Mouse (Mus musculus): Measurements from ENCODE around the gene Gm20379. TPM values are rescaled to one million over a fixed set of nuclear protein-coding genes. Genes with fewer than 3 reads are reported as not detected.

Gene Gm20379
- polyA plus RNA-seq (2015; fragmentation: Nextera tagmentation; extraction: Ambion mirVana), result 0.96 and 1.2 TPM in 2 replicates

DNA sequence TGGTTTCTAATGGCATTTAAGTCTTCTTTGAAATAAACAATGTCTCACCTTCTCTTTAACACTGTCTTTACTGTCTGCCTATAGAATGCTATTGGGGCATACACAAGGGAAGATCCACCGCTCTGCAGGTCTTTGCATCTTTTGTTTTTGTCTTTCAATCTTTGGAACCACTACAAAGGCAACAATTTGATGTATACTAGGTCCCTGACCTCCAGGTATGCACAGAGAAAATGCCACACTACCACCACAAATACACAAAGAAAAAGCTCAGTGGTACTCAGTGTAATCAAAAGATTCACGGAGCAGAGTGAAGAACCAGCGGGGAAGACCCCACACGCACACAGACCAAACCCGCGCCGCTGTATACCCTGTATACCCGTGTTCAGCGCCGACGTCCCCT, at the start of gene Gm20379:
TSS of gene Gm20379 (plus strand) at position 301 of the 400 bp plus-strand sequence.
- H3K36me3 ChIP-seq, result peaks cover 39% of the 10 kb centered on the region
- no peak for ATAC-seq (ENCODE audit: low FRiP score)
- WGBS, result 98% methylated on average over 11 of the region's 11 CpGs
- H3K27ac ChIP-seq, result no peak within 1 kb of the TSS
- H3K9me3 ChIP-seq, result no peaks in the 10 kb centered on the region
- H3K4me1 ChIP-seq (replicated peaks), result no peaks in the 10 kb centered on the region
- no peaks in the 10 kb centered on the region for H3K27me3 ChIP-seq
- no peak within 1 kb of the TSS for H3K4me2 ChIP-seq
- no peak within 1 kb of the TSS for H3K4me3 ChIP-seq
- no peak within 1 kb of the TSS for H3K9ac ChIP-seq

DNA sequence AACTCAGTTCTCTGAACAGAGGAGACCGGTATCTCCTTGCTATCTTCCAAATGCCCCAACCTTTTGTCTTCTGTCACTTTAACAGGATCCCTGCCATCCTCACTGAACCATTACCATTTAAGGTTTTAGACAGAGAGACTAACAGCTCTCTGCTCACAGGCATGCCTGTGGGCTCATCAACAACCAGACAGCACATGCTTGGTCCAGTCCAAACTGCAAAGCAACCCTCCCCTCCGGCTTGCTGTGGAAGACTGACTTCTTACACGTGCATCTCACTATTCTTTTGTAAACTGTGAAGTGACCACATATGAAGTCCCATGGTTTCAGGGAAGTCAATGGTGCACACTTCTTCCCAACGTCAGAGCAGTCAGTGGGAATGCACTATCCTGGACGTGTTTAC, 44.5 kb upstream of the Gm20379 start:
- Histone ChIP-seq H3K9ac (no peak overlapping the region), H3K4me2 (no peak overlapping the region), H3K27me3 (no peaks in the 10 kb centered on the region), H3K27ac (no peak overlapping the region), H3K4me1 (replicated peaks) (no peaks in the 10 kb centered on the region; the same call in 1 of the 2 replicates), H3K4me3 (no peak overlapping the region), H3K36me3 (peaks cover 24% of the 10 kb centered on the region), H3K9me3 (no peaks in the 10 kb centered on the region)
- 87% methylated on average over 5 of the region's 5 CpGs for WGBS
- ATAC-seq (ENCODE audit: low FRiP score), result no peak

DNA sequence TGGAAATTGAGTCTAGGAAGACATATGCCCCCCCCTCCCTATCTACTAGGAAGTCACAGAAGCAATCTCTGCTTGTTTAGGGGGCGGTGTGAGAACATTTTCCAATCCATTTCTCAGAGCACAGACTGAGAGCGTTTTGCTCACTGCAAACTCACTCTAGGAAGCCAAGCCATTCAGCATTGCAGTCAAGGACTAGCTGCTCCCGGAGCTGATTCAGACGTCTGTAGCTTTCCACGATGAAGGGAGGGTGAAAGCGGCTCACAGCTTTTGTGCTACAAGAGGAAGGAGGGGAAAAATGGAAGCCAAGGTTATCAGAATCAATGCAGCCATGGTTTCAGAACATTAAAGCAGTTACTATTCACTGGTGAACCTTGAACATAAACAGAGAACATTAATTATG, 42.2 kb upstream of the Gm20379 start:
- 88% methylated on average over 6 of the region's 6 CpGs for WGBS
- H3K36me3 ChIP-seq, result peaks cover 16% of the 10 kb centered on the region
- H3K4me2 ChIP-seq, result no peak overlapping the region
- no peak overlapping the region for H3K9ac ChIP-seq
- no peaks in the 10 kb centered on the region for H3K9me3 ChIP-seq
- H3K27me3 ChIP-seq, result no peaks in the 10 kb centered on the region
- no peak overlapping the region for H3K27ac ChIP-seq
- no peak overlapping the region for H3K4me3 ChIP-seq
- H3K4me1 ChIP-seq (replicated peaks), result no peaks in the 10 kb centered on the region; the same call in 1 of the 2 replicates
- no peak for ATAC-seq (ENCODE audit: low FRiP score)

DNA sequence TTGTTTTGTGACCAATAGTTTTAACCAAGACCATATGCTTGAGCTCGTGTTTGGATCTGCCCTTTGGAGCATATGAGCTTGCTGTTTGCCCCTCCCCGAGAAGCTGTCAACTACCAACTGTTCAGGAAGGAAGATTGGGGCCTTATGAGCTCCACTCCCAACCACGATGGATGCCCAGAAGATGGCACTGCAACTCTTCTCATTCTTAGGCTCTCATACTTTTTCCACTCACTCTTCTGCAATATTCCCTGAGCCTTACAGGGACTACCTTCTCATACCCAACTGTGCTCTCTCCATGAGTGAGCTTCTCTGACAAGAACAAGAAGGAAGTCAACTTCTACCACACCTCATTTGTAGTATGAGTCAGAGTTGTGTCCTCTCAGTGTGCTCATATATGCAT, 38.7 kb upstream of the Gm20379 start:
- Histone ChIP-seq H3K9me3 (no peaks in the 10 kb centered on the region), H3K4me2 (no peak overlapping the region), H3K27ac (no peak overlapping the region), H3K27me3 (no peaks in the 10 kb centered on the region), H3K4me3 (no peak overlapping the region), H3K4me1 (replicated peaks) (no peaks in the 10 kb centered on the region; the same call in 1 of the 2 replicates), H3K36me3 (peaks cover 7% of the 10 kb centered on the region), H3K9ac (no peak overlapping the region)
- WGBS, result 90% methylated on average over 3 of the region's 3 CpGs
- no peak for ATAC-seq (ENCODE audit: low FRiP score)

DNA sequence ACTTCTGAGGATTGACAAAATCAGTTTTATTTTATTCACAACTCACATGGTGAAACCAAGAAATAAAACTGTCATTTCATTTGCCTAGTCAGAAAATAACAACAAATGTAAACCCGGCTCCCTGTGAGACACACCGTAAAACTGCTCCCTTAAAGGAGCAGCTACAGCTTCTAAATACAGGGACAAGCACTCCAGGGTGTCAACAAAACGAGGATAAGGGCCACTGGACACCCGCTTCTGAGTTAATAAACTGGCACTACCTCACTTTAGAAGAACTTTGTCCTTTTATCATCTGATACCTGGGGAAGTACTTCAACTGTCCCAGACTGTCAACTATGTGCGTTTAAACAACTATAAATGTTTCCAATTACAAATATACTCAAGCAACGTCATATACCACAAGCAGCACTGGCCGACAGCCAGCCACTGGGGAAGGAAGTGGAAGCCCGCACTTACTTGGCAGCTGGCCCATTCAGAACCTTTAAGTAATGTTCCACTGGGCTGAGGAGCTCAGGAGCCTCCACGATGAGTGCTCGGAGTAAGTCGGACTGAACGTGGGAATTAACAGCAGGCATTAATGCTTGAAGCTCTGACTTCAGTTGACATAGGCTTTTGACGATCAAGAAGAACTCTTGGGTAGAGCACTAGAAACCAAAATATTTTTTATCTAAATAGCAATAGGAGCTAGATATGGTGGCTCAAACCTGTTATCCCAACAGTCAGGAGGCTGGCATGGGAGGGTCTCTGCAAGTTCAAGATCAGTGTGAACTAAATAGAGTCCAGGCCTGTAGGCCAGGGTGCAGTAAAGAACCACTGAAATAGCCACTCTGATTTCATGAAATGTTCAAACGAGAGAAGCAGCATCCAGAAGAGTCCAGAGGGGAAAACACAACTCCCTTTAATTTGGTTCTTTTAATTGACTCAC, 31.2 kb upstream of the Gm20379 start:
- Histone ChIP-seq H3K27me3 (no peaks in the 10 kb centered on the region), H3K9me3 (no peaks in the 10 kb centered on the region), H3K4me1 (replicated peaks) (no peaks in the 10 kb centered on the region), H3K9ac (no peak overlapping the region), H3K4me3 (no peak overlapping the region), H3K27ac (no peak overlapping the region), H3K36me3 (no peaks in the 10 kb centered on the region), H3K4me2 (no peak overlapping the region)
- no peak for ATAC-seq (ENCODE audit: low FRiP score)
- WGBS, result 86% methylated on average over 14 of the region's 14 CpGs

DNA sequence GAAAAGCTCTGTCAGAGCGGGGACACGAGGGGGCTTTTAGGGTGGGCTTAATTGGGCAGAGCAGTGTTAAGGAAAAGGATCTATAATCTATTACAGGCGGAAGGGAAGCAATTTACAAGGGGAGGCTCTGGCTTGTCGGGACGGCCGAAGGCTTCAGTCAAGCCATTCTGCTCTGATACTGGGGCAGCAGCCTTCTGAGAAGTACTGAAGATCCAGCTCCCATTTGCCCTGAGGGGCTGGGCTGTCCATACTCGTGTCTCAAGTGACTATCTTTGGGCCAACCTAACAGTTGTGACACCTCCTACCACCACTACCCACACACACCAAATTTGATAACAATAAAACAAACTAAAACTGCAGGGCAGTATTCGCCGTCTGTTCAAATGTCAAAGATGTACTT, 30.5 kb upstream of the Gm20379 start:
- no peak overlapping the region for H3K4me2 ChIP-seq
- H3K27ac ChIP-seq, result no peak overlapping the region
- H3K36me3 ChIP-seq, result no peaks in the 10 kb centered on the region
- no peaks in the 10 kb centered on the region for H3K9me3 ChIP-seq
- H3K4me1 ChIP-seq (replicated peaks), result no peaks in the 10 kb centered on the region
- WGBS, result 95% methylated on average over 9 of the region's 9 CpGs
- no peak for ATAC-seq (ENCODE audit: low FRiP score)
- no peaks in the 10 kb centered on the region for H3K27me3 ChIP-seq
- H3K4me3 ChIP-seq, result no peak overlapping the region
- no peak overlapping the region for H3K9ac ChIP-seq

DNA sequence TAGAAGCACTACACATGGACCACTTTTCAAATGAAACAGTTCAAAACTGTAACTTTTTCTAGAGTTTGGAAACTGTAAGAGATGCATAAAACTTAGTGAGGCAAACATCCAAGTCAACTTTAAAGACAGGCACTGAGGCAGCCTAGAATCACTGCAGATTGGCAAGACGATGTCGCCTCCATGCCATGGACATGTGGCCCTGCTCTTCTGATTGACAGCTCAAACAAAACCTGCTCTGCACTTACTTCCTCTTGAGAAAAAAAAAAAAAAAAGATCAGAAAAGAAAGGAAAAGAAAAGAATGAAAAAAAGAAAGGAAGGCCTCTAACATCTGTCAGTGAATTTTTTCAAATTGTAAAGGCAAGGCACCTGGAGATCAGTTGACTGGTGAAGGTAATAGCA, 28.8 kb upstream of the Gm20379 start:
- WGBS, result 93% methylated on average over 2 of the region's 2 CpGs
- H3K27ac ChIP-seq, result no peak overlapping the region
- H3K4me1 ChIP-seq (replicated peaks), result no peaks in the 10 kb centered on the region
- H3K9ac ChIP-seq, result no peak overlapping the region
- ATAC-seq (ENCODE audit: low FRiP score), result no peak
- H3K4me2 ChIP-seq, result no peak overlapping the region
- no peaks in the 10 kb centered on the region for H3K27me3 ChIP-seq
- no peak overlapping the region for H3K4me3 ChIP-seq
- peaks cover 7% of the 10 kb centered on the region; the same call in 1 of the 2 replicates for H3K36me3 ChIP-seq
- H3K9me3 ChIP-seq, result no peaks in the 10 kb centered on the region

DNA sequence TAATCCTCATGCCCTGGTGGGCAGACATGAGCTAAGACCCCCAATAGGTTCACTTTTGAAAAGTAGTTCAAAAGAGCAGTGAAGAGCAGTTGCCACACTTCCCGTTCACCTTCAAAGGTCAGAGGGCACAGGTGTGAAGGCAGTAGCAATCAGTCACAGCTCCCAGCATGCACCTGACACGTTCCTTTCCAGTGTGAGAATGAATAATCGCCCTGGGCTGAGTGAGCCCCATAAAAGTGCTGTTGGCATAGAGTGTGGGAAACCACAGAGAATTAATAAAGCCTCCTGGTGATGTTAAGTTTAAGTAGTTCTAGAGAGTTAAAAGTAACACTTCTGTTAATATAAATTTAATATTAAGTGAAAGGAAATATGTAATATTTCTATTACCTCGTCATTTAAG, 14.2 kb upstream of the Gm20379 start:
- no peak for ATAC-seq (ENCODE audit: low FRiP score)
- WGBS, result 75% methylated on average over 4 of the region's 4 CpGs

DNA sequence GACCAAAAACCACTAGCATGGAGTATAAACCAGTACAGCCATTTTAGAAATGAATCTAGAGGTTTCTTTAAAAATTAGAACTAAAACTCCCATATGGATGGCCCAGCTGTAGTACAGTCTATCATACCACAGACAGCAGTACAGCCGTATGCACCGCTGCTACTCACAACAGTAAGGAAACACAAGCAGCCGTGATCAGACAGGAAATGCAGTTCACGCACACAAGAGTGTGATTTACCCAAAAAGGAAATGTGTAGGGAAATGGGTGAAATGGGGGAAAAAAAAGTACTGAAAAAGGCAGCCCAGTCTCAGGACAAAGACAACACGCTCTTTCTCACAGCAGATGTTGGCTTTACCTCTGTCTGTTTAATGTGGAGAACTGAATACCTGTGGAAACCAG, 11.9 kb upstream of the Gm20379 start:
- ATAC-seq (ENCODE audit: low FRiP score), result no peak
- H3K9ac ChIP-seq, result no peak overlapping the region
- no peak overlapping the region for H3K27ac ChIP-seq
- H3K4me1 ChIP-seq (replicated peaks), result no peaks in the 10 kb centered on the region
- H3K36me3 ChIP-seq, result peaks cover 27% of the 10 kb centered on the region
- H3K9me3 ChIP-seq, result no peaks in the 10 kb centered on the region
- H3K4me2 ChIP-seq, result no peak overlapping the region
- no peak overlapping the region for H3K4me3 ChIP-seq
- 89% methylated on average over 5 of the region's 5 CpGs for WGBS
- no peaks in the 10 kb centered on the region for H3K27me3 ChIP-seq

More for the DNA sequence above, 14.2 kb upstream of the Gm20379 start:
- Histone ChIP-seq H3K36me3 (peaks cover 17% of the 10 kb centered on the region), H3K27me3 (no peaks in the 10 kb centered on the region), H3K4me3 (no peak overlapping the region), H3K9me3 (no peaks in the 10 kb centered on the region), H3K4me2 (no peak overlapping the region), H3K9ac (no peak overlapping the region), H3K27ac (no peak overlapping the region), H3K4me1 (replicated peaks) (no peaks in the 10 kb centered on the region)

DNA sequence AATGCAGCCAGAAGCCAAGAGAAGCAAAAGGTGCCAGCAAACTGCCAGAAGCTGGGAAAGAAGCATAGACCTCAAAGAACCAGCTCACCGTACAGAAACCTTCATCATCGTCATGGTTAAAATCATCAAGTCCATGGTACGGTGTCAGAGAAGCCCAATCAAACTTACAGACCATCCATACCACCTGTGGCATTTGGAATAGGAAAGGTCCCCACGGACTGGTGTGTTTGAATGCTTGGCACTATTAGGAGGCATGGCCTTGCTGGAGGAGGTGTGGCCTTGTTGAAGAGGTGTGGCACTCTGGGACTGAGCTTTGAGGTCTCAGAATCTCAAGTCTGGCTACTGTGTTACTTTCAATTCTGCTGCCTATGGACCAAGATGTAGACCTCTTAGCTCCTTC, 9.3 kb upstream of the Gm20379 start:
- Histone ChIP-seq H3K27me3 (no peaks in the 10 kb centered on the region), H3K4me1 (replicated peaks) (no peaks in the 10 kb centered on the region), H3K4me3 (no peak overlapping the region), H3K36me3 (peaks cover 27% of the 10 kb centered on the region), H3K9me3 (no peaks in the 10 kb centered on the region), H3K27ac (no peak overlapping the region), H3K4me2 (no peak overlapping the region), H3K9ac (no peak overlapping the region)
- ATAC-seq (ENCODE audit: low FRiP score), result no peak
- 96% methylated on average over 4 of the region's 4 CpGs for WGBS

DNA sequence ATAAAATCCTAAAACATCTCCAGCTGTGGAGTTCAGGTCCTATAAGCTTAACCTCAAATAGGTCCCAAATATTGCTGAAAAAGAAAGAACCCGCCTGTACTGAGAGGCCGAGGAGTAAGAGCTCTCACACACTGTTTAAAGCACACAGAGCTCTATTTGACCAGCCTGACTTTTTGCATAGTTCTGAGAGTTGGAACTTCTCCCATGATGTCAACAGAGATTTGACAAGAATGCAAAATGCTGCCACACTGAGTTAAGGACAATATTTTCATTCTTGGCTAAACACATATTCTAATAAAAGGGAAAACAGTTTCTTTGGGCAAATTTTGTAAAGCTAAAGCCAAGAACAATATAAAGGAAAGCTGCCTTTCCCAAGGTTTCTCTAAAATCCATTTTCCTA, 8.8 kb upstream of the Gm20379 start:
- no peak for ATAC-seq (ENCODE audit: low FRiP score)
- 89% methylated on average over 2 of the region's 2 CpGs for WGBS

DNA sequence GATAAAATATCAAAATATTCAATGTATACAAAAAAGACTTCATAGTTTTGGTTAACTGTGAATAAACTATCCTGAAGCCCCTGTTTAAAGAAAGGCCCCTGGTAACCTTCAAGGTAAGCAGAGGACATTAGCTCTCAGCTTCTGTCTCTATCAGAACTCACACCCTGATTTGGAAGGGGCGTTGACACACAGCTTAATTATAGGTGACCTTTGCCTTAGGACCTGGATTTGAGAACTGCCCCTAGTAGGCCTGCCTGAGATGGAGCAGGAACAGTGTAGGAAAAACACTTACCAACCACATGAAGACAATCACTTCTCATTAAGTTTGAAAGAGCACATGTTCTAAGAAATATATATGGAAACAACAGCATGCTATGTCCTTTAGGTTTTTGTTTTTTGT, 6.3 kb upstream of the Gm20379 start:
- Histone ChIP-seq H3K9me3 (no peaks in the 10 kb centered on the region), H3K36me3 (peaks cover 34% of the 10 kb centered on the region), H3K4me1 (replicated peaks) (no peaks in the 10 kb centered on the region), H3K4me3 (no peak overlapping the region), H3K27me3 (no peaks in the 10 kb centered on the region), H3K4me2 (no peak overlapping the region), H3K27ac (no peak overlapping the region), H3K9ac (no peak overlapping the region)
- 95% methylated on average over 1 of the region's 1 CpGs for WGBS
- ATAC-seq (ENCODE audit: low FRiP score), result no peak

More for the DNA sequence above, 8.8 kb upstream of the Gm20379 start:
- Histone ChIP-seq H3K9ac (no peak overlapping the region), H3K27ac (no peak overlapping the region), H3K9me3 (no peaks in the 10 kb centered on the region), H3K36me3 (peaks cover 31% of the 10 kb centered on the region), H3K4me2 (no peak overlapping the region), H3K27me3 (no peaks in the 10 kb centered on the region), H3K4me1 (replicated peaks) (no peaks in the 10 kb centered on the region), H3K4me3 (no peak overlapping the region)

DNA sequence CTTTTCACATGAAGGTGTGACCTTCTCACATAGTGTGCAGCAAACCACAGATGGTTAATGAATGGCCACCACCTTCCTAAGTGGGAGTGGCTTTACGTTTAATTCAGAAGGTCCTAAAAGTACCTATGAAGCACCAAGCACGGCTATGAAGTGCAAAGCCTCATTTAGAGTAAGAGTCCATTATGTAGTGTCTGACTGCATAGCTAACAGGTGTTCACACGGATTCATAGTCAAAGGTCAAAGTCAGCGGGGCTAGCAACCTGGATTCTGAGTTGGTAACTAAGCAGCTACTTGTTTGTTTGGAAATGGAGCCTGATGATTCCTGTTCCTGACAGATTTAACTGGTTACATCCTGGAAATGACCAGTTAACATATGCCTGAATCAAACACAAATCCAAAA, 4.0 kb upstream of the Gm20379 start:
- WGBS, result 91% methylated on average over 4 of the region's 4 CpGs
- no peak for ATAC-seq (ENCODE audit: low FRiP score)

More for the DNA sequence above, 4.0 kb upstream of the Gm20379 start:
- peaks cover 40% of the 10 kb centered on the region for H3K36me3 ChIP-seq
- H3K4me3 ChIP-seq, result no peak overlapping the region
- H3K4me2 ChIP-seq, result no peak overlapping the region
- H3K4me1 ChIP-seq (replicated peaks), result no peaks in the 10 kb centered on the region
- no peak overlapping the region for H3K9ac ChIP-seq
- no peaks in the 10 kb centered on the region for H3K27me3 ChIP-seq
- H3K27ac ChIP-seq, result no peak overlapping the region
- H3K9me3 ChIP-seq, result no peaks in the 10 kb centered on the region
